8 mouse cellular contexts compared by ENCODE assay signal in genomic region chr8:105495350-105496302, GRCm38 (mm10). TPM values are rescaled to one million over a fixed set of nuclear protein-coding genes. Genes with fewer than 3 reads are reported as not detected.
DNase-seq lines count a peak whose midpoint lies in the region; ATAC-seq and TF ChIP-seq lines count a peak whose summit lies in the region.

No protein-coding gene starts in this region.

- no peak for TF ChIP-seq POLR2A in lung, adult 2 months (IDR thresholded peaks at IDR 0.05; ENCODE audit: borderline replicate concordance, extremely low read depth, low read depth, low read length)
- no peak for TF ChIP-seq POLR2A in thymus, adult 2 months (IDR thresholded peaks at IDR 0.05; ENCODE audit: control insufficient read depth, extremely low read depth, insufficient read depth, low read length, poor library complexity)

- H3K4me3 ChIP-seq in lung, adult 2 months (replicated peaks; ENCODE audit: extremely low read depth, low read depth, low read length): peak overlapping the region; percentile 76
- H3K4me3 ChIP-seq in forebrain, embryonic 14.5 days (ENCODE audit: low read depth, low read length): peak overlapping the region; percentile 71
- H3K4me3 ChIP-seq in liver, embryonic 13.5 days (replicated peaks): peak overlapping the region; percentile 76
- peak overlapping the region; percentile 86 for H3K4me3 ChIP-seq in stomach, embryonic 14.5 days (ENCODE audit: low read depth, low read length)
- H3K4me3 ChIP-seq in thymus, adult 2 months (ENCODE audit: control insufficient read depth, insufficient read depth, low read length): no peak overlapping the region

- H3K27ac ChIP-seq in forebrain, embryonic 14.5 days (ENCODE audit: low read depth, low read length): no peak overlapping the region
- no peak overlapping the region for H3K27ac ChIP-seq in liver, embryonic 13.5 days
- peak overlapping the region; percentile 74; the same call in 1 of the 2 replicates for H3K27ac ChIP-seq in stomach, embryonic 14.5 days (ENCODE audit: low read length)
- no peak overlapping the region for H3K27ac ChIP-seq in thymus, adult 2 months (ENCODE audit: control insufficient read depth, insufficient read depth, low read length)

- DNase-seq in lung, adult 2 months: no peak
- no peak for DNase-seq in lung, postnatal 14 days
- DNase-seq in forebrain, embryonic 14.5 days (ENCODE audit: low spot score): peak; percentile 43
- DNase-seq in liver, embryonic 13.5 days: no peak
- DNase-seq in thymus, postnatal 0 days (ENCODE audit: low spot score): no peak
- no peak for DNase-seq in thymus, adult 2 months
- no peak for DNase-seq in ovary, postnatal 10 days (ENCODE audit: low spot score)

- no peaks in the 10 kb centered on the region; the same call in 1 of the 2 replicates for H3K4me1 ChIP-seq in lung, adult 2 months (ENCODE audit: control insufficient read depth, insufficient read depth, low read length)
- peaks cover 4% of the 10 kb centered on the region; the same call in 1 of the 2 replicates for H3K4me1 ChIP-seq in forebrain, embryonic 14.5 days (ENCODE audit: control insufficient read depth, insufficient read depth, low read length)
- peaks cover 41% of the 10 kb centered on the region for H3K4me1 ChIP-seq in liver, embryonic 13.5 days (replicated peaks)
- peaks cover 6% of the 10 kb centered on the region; the same call in 1 of the 2 replicates for H3K4me1 ChIP-seq in stomach, embryonic 14.5 days (ENCODE audit: control insufficient read depth, insufficient read depth, low read length)
- H3K4me1 ChIP-seq in thymus, adult 2 months (replicated peaks; ENCODE audit: control insufficient read depth, insufficient read depth, low read length): peaks cover 10% of the 10 kb centered on the region

- H3K36me3 ChIP-seq in forebrain, embryonic 14.5 days (ENCODE audit: control insufficient read depth, insufficient read depth, low read length): no peaks in the 10 kb centered on the region
- no peaks in the 10 kb centered on the region for H3K36me3 ChIP-seq in liver, embryonic 13.5 days
- no peaks in the 10 kb centered on the region for H3K36me3 ChIP-seq in stomach, embryonic 14.5 days (ENCODE audit: control insufficient read depth, insufficient read depth, low read length)
- no peaks in the 10 kb centered on the region for H3K36me3 ChIP-seq in thymus, adult 2 months (ENCODE audit: control insufficient read depth, insufficient read depth, low read length)

- peak overlapping the region; percentile 96 for H3K4me2 ChIP-seq in forebrain, embryonic 14.5 days (ENCODE audit: low read length)
- peak overlapping the region; percentile 95 for H3K4me2 ChIP-seq in liver, embryonic 13.5 days
- peak overlapping the region; percentile 58 for H3K4me2 ChIP-seq in stomach, embryonic 14.5 days (replicated peaks; ENCODE audit: low read depth, low read length)

- H3K9me3 ChIP-seq in forebrain, embryonic 14.5 days (replicated peaks; ENCODE audit: control insufficient read depth, low read length): no peaks in the 10 kb centered on the region
- H3K9me3 ChIP-seq in liver, embryonic 13.5 days (replicated peaks): no peaks in the 10 kb centered on the region
- H3K9me3 ChIP-seq in stomach, embryonic 14.5 days (ENCODE audit: control insufficient read depth, low read depth, low read length): no peaks in the 10 kb centered on the region

- WGBS in lung, adult 2 months: 31% methylated on average over 17 of the region's 17 CpGs
- WGBS in forebrain, embryonic 14.5 days: 18% methylated on average over 17 of the region's 17 CpGs
- 61% methylated on average over 17 of the region's 17 CpGs for WGBS in liver, embryonic 13.5 days (ENCODE audit: insufficient replicate concordance)
- WGBS in stomach, embryonic 14.5 days: 35% methylated on average over 17 of the region's 17 CpGs
- WGBS in thymus, adult 2 months: 78% methylated on average over 17 of the region's 17 CpGs

- H3K9ac ChIP-seq in forebrain, embryonic 14.5 days (ENCODE audit: low read length): peak overlapping the region; percentile 86; the same call in 1 of the 2 replicates
- H3K9ac ChIP-seq in liver, embryonic 13.5 days: peak overlapping the region; percentile 78
- H3K9ac ChIP-seq in stomach, embryonic 14.5 days (replicated peaks; ENCODE audit: low read depth, low read length): peak overlapping the region; percentile 86; the same call in 1 of the 2 replicates

- no peak for TF ChIP-seq CTCF in lung, adult 2 months (IDR thresholded peaks at IDR 0.05; ENCODE audit: insufficient read depth, low read length)
- no peak for TF ChIP-seq CTCF in thymus, adult 2 months (IDR thresholded peaks at IDR 0.05; ENCODE audit: borderline replicate concordance, control insufficient read depth, extremely low read depth, insufficient read depth, low read length, poor library complexity)

- ATAC-seq in forebrain, embryonic 14.5 days: 0 out of 2 replicates have a peak, but pooled peaks have one; percentile 6
- no peak for ATAC-seq in liver, embryonic 13.5 days (ENCODE audit: low read depth)
- no peak for ATAC-seq in stomach, embryonic 14.5 days (ENCODE audit: insufficient number of reproducible peaks, insufficient read depth, low FRiP score, low read depth)

- H3K27me3 ChIP-seq in forebrain, embryonic 14.5 days (replicated peaks; ENCODE audit: control insufficient read depth, insufficient read depth, low read length): no peaks in the 10 kb centered on the region
- peaks cover 13% of the 10 kb centered on the region; the same call in 1 of the 2 replicates for H3K27me3 ChIP-seq in liver, embryonic 13.5 days
- H3K27me3 ChIP-seq in stomach, embryonic 14.5 days (ENCODE audit: control insufficient read depth, insufficient read depth, low read length): no peaks in the 10 kb centered on the region
- H3K27me3 ChIP-seq in thymus, adult 2 months (ENCODE audit: control insufficient read depth, insufficient read depth, low read length): no peaks in the 10 kb centered on the region

RNA-seq across cellular contexts. Expression of gene Zdhhc1, which starts 1.1 kb away (rescaled TPM):
- 130 and 133 TPM in 2 replicates for polyA plus RNA-seq in lung, adult 2 months (2012; rRNA removed)
- polyA plus RNA-seq in forebrain, embryonic 14.5 days (2014; fragmentation: Nextera tagmentation; extraction: Ambion mirVana): 15.5 and 22.0 TPM in 2 replicates
- polyA plus RNA-seq in liver, embryonic 13.5 days (2015; fragmentation: Nextera tagmentation; extraction: Ambion mirVana): 2.1 TPM in 2 replicates
- 33.9 and 37.2 TPM in 2 replicates for polyA plus RNA-seq in stomach, embryonic 14.5 days (2014; fragmentation: Nextera tagmentation; extraction: Ambion mirVana)
- 5.8 and 6.9 TPM in 2 replicates for polyA plus RNA-seq in thymus, postnatal 0 days (2015; fragmentation: Nextera tagmentation; extraction: Ambion mirVana)
- 22.3 and 23.5 TPM in 2 replicates for polyA plus RNA-seq in thymus, adult 2 months (2012; rRNA removed)

RNA-seq across cellular contexts. Expression of gene Hsd11b2, which starts 22.9 kb away (rescaled TPM):
- polyA plus RNA-seq in lung, adult 2 months (2012; rRNA removed): 2.1 and 4.8 TPM in 2 replicates
- 1.1 and 1.8 TPM in 2 replicates for polyA plus RNA-seq in forebrain, embryonic 14.5 days (2014; fragmentation: Nextera tagmentation; extraction: Ambion mirVana)
- 1.5 and 2.2 TPM in 2 replicates for polyA plus RNA-seq in liver, embryonic 13.5 days (2015; fragmentation: Nextera tagmentation; extraction: Ambion mirVana)
- polyA plus RNA-seq in stomach, embryonic 14.5 days (2014; fragmentation: Nextera tagmentation; extraction: Ambion mirVana): 2.8 and 3.2 TPM in 2 replicates
- polyA plus RNA-seq in thymus, postnatal 0 days (2015; fragmentation: Nextera tagmentation; extraction: Ambion mirVana): 0.26 and 0.28 TPM in 2 replicates
- polyA plus RNA-seq in thymus, adult 2 months (2012; rRNA removed): 0.46 and 0.90 TPM in 2 replicates

RNA-seq across cellular contexts. Expression of gene Tppp3, which starts 24.3 kb away (rescaled TPM):
- polyA plus RNA-seq in lung, adult 2 months (2012; rRNA removed): 785 and 816 TPM in 2 replicates
- polyA plus RNA-seq in forebrain, embryonic 14.5 days (2014; fragmentation: Nextera tagmentation; extraction: Ambion mirVana): 49.2 and 57.0 TPM in 2 replicates
- 1.6 and 1.8 TPM in 2 replicates for polyA plus RNA-seq in liver, embryonic 13.5 days (2015; fragmentation: Nextera tagmentation; extraction: Ambion mirVana)
- polyA plus RNA-seq in stomach, embryonic 14.5 days (2014; fragmentation: Nextera tagmentation; extraction: Ambion mirVana): 39.1 and 40.1 TPM in 2 replicates
- polyA plus RNA-seq in thymus, postnatal 0 days (2015; fragmentation: Nextera tagmentation; extraction: Ambion mirVana): 31.9 and 42.4 TPM in 2 replicates
- 14.6 and 27.8 TPM in 2 replicates for polyA plus RNA-seq in thymus, adult 2 months (2012; rRNA removed)

Comparison
In these comparisons a context has a peak if more than half of its experiments do, and no peak if none do; other contexts are left out.
1. RNA of gene Tppp3, which starts 24.3 kb away (polyA plus RNA-seq): 785 to 816 TPM in lung, adult 2 months; 49.2 to 57.0 TPM in forebrain, embryonic 14.5 days, 31.9 to 42.4 TPM in thymus, postnatal 0 days, 39.1 to 40.1 TPM in stomach, embryonic 14.5 days, 14.6 to 27.8 TPM in thymus, adult 2 months and 1.6 to 1.8 TPM in liver, embryonic 13.5 days; every median in the first group is over 10 times any median in the second.
2. Peak in every context shown above with its lines, with median percentiles within 50 percentile points of each other: H3K4me2 ChIP-seq and H3K9ac ChIP-seq.